Mouse (Mus musculus) R1 (cell line): Measurements from ENCODE around the gene AU041133.
"Not testable (repeated sequence)": the region's sequence is repeated elsewhere in the genome, so short reads cannot be mapped to it uniquely, and the experiment has no call there.

Source experiments
- DNase-seq: peaks from one replicate; pipeline ENCODE4 v3.0.0-alpha.2; 2018; ENCODE audit warnings: low read depth, low spot score

Gene AU041133

DNA sequence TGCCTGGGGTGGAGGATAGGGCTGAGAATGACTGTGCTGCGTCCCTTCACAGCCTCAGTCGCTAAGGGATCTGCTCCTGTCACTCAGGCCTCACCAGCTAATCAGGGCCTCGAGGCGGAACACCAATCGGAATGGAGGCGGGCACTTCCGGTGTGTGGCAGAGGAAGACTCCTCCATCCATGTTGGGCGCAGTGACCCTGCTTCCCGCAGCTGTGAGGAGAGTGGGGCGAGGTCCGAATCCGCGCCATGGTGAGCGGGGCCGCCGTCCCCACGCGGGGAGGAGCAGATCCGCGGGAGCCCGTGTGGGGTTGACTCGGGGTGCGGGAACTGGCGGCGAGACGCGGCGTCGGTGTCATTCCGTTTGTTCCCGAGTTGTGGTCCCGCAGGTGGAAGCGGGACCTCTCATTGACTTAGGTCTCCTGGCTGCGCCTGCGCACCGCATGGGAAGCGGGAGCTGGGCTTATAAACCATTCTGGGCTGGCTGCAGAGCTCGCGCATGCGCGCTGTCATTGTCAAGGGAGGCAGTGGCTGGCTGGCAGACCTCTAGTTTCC is at the start of gene AU041133:
Gene AU041133 (plus strand): TSS at position 164 of the 552 bp plus-strand sequence.
- peak; percentile 98 for DNase-seq

DNA sequence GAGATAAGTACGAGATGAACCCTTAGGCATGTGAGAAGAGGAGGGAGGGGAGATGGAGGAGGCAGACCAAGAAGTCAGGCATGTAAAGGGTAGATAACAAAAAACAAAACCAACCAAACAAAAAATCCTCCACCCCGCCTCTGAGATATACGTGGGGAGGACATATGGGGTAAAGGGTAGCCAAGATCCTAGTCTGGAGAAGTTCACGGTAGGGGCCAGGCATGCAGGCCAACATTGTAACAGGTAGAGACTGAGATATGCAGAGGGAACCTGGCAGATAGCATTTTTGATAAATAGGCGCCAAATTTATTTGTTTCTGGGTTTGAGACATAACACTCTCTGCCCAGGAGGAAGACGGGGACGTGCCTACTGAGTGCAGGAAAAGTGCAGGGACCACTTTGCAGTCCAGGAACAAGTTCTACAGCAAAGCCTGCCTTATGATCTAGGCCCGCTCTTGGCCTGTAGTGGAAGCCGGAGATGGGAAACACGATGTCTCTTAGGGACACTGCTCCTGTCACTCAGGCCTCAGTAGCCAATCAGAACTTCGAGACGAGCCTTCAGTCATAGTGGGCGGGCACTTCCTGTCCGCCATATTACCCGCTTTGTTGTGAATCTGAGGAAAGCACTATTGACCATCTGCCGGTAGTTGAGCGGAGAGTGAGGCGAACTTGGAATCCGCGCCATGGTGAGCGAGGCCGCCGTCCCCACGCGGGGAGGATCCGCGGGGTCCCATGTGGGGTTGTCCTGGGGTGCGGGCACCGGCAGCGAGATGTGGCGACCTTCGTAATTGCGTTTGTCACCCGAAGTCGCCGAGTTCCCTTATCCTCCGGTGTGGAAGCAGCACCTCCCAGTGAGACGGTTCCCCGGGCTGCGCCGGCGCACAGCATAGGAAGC is 44.8 kb upstream of the AU041133 start, which contains the start of gene BC024063:
Gene BC024063 (plus strand): TSS at position 626 of the 894 bp plus-strand sequence.
- peak; percentile 96 for DNase-seq

DNA sequence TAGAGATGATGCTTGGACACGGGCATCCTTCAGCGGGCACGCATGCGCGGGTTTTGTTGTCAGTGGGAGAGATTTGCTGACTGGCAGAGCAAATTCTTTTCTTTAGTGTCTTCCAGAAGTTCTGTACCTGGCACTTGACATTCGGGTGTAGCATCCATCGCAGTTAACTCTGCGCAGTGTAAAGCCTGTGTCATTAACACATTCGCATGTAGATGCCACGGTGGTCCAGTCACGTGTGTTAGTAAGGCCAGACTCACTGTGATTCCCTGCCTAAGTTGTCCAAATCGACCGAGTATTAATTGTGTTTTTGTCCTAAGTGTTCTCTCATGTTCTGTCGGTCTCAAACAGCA is 44.2 kb upstream of the AU041133 start:
- not testable (repeated sequence) for DNase-seq

DNA sequence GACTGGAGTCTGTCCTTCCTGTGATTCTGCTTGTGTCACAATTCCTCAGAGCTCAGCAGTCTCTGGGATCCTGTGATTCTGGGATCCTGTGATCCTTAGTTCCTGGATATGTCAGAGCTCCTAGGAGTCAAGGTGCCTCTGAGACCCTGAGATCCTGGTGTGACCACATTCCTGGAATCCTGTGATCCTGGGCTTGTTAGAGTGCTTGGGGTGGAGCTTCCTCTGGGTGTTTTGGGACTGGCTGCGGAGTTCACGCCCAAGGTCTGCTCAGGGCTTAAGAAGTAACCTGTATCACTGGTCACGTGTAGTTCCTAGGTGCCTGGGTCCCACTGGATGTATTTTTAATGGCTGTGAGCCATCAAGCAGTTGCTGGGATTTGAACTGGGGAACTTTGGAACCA is 10.6 kb upstream of the AU041133 start:
- DNase-seq, result peak; percentile 76

DNA sequence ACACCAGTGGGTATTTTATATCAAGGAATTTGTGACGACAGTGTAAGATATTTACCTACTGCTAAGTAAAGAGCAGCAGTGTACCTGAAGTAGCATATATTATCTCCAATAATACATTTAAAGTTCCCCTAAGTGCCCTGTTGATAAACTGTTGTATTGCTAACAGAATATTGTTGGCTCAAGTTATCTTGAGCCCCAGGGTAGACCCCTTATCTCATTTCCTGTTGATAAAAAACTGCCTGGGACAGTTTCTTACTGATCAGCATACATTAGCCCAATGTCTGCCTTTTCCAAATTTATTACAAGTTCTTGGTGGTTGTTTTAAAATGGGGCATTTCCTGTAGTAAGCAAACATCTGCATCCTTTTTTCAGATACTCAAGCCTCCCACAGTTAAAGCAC is 17.5 kb downstream of the AU041133 start:
- DNase-seq, result no peak

DNA sequence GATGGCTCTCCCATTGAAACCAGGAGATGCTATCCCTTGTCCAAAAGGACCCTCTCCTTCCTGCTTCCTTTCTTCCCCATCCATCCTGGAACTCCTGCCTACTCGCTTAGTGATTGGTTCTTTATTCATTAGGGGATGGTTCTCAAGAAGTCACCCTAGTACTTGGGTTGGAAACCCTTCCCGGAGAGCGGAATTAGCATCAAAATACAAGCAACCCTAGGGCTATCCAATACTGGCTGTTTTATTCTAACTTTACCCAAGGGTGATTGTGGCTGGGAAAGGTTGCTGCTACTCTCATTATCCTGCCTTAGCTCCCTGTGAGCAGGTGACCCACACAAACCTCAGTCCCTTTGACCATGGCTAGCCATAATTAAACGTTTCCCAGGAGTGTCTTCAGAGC is 19.8 kb downstream of the AU041133 start:
- DNase-seq, result peak; percentile 58

DNA sequence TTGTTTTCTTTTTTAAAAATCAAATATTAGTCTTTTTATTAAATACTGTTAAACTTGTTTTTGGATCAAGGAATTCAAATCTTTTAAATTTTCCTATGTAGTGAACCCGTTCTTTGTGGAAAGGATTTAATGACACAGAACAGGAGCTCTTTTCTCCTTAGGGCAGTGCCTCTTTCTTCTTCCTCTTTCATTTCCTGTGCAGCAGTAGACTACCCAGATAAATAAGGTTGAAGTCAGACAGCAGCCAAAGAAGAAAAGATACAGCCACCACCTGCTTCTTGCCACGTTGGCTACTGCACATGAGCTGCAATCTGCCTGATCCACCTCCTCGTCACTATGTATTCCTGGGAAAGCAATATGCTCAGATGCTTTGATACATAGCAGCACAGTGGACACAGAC is 40.0 kb downstream of the AU041133 start:
- no peak for DNase-seq

DNA sequence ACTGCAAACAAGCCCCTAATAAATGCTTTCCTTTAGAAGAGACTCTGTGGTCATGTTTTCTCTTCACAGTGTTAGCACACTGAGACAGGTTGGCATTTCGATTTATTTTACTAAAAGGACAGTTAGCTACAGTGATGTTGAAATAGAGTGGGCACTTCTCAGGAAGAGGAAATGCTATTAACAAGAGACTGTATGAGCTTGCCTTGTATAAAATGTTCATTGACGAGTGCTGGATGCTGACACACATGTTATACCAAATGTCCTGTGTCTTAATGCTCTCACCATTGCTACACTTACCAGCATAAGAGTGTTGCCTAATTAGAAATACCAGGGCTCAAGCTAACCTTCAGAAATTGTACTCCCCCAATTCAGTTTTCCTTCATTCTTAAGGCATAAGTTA is 42.0 kb downstream of the AU041133 start:
- no peak for DNase-seq

DNA sequence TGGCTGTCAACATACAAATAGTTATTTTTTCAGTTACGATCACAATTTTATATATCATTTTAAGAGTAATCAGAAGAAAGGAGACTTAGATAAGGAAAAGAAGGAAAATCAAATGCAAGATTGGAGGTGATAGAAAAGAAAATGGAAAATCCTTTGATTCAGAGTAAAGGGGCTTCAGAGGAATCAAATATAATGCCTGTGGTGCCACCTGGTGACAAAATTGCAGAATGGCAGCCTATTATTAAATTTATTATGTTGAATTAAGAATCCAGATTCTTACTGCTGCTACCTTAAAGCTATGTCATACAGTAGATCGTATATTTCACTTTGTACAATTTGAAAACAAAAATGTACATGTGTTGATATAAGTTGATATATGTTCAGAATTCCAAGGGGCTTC is 43.0 kb downstream of the AU041133 start:
- peak; percentile 44 for DNase-seq

DNA sequence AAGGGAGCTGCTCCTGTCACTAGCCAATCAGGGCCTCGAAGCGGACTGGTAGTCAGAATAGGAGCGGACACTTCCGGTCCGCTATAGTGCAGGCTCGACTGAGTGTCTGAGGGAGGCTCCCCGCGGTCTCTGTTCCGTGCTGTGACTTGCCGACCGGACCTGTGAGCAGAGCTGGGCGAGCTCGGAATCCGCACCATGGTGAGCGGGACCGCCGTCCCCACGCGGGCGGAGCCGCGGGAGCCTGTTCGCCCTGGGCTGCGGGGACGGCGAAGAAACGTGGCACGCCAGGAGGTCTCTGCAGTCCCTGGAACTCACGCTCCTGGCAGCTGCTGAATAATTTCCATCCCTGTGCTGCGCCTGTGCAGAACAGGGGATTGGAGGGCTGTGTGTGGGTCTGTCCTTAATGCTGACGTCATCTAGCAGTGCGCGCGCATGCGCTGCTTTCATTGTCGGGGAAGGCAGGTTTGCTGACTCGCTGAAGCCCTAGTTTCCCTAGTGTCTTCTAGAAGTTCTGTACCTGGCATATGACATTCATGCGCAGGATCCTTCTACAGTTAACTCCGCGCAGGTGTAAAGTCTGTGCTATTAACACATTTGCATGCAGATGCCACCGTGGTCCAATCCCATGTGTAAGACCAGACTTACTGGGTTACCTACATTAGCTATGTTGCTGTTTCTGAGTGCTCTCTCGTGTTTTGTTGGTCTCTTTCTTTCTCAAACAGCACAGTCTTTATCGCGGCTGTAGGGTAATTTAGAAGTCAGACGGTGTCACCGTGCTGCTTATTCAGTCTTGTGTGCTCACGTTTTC is 50.6 kb downstream of the AU041133 start:
- DNase-seq, result peak; percentile 98
